Mouse (Mus musculus): Measurements from ENCODE around the gene Ap2a2.

GRCm38 (mm10) chr7:141612791-141613190, 50.8 kb downstream of the Ap2a2 start:
- TF ChIP-seq CTCF (IDR thresholded peaks at IDR 0.05; ENCODE audit: low read depth) = no peak
- no peak for TF ChIP-seq EP300 (IDR thresholded peaks at IDR 0.05; ENCODE audit: low read depth)

Data from liver, postnatal 0 days (tissue).